Mouse (Mus musculus): ENCODE data around the gene Casz1. TPM values are rescaled to one million over a fixed set of nuclear protein-coding genes. Genes with fewer than 3 reads are reported as not detected.

The Casz1 gene
- total RNA-seq, 1 experiment = 4.0 TPM

DNA sequence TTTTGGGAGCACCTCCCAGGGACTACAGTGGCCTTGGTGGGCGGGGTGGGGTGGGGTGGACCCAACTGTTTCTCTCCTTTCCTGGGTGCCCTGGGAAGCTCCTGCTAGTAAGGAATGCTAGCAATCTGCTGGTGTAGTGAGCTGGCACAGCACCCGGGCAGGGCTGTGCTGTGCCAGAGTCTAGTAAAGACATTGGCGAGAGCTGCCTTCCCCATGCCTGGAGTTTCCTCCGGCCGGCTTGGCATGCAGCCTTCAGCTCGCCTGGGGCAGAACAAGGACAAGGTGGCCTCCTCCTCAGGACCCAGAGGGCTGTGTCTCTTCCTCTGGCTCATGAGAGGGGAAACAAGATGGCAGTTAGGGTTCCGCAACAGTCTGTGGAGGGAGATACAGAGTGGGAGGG is 65.3 kb downstream of the Casz1 start:
- H3K4me1 ChIP-seq (ENCODE audit: control insufficient read depth in 2 of 2, insufficient read depth in 2 of 2, low read length in 2 of 2, poor library complexity in 1 of 2) = peaks cover 4 to 32% of the 10 kb centered on the region in 2 experiments; a peak in 3 of 4 replicates
- H3K27ac ChIP-seq (ENCODE audit: insufficient read depth, low read depth, low read length, poor library complexity, severe bottlenecking) = no peak overlapping the region
- H3K9me3 ChIP-seq (ENCODE audit: control insufficient read depth, insufficient read depth, low read depth, low read length) = no peaks in the 10 kb centered on the region
- DNase-seq (ENCODE audit: low read depth, low spot score) = no peak
- no peak overlapping the region for H3K9ac ChIP-seq (ENCODE audit: insufficient read depth, low read depth, low read length, poor library complexity, severe bottlenecking)
- in situ Hi-C loops (cut with MboI; ENCODE audit: low sequenced_read_pairs in 2 of 2, unreplicated experiment in 2 of 2) = no loop called here
- H3K36me3 ChIP-seq (ENCODE audit: control insufficient read depth, insufficient read depth, low read length, poor library complexity, severe bottlenecking) = no peaks in the 10 kb centered on the region
- H3K4me3 ChIP-seq (ENCODE audit: insufficient read depth in 1 of 2, low read depth in 1 of 2, low read length in 2 of 2, poor library complexity in 1 of 2, severe bottlenecking in 1 of 2) = no peak overlapping the region
- TF ChIP-seq ZC3H11A (IDR thresholded peaks at IDR 0.05; ENCODE audit: borderline replicate concordance, low read depth, low read length) (no peak), ZNF384 (IDR thresholded peaks at IDR 0.05; ENCODE audit: low read depth, low read length) (no peak)

DNA sequence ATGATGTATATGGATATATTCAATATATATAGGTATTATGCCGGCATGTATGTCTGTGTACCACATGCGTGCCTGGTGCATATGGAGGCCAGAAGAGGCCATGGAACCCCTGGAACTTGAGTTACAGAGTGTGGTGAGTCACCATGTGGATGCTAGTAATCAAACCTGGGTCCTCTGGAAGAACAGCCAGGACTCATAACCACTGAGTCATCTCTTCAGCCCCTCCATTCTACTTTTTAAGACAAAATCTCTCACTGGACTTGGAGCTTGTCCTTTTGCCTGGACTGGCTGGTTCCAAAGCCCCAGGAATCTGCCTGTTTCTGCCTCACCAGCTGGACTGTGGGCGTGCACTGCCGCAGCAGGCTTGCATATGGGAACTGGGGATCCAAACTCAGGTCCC is 66.3 kb downstream of the Casz1 start:
- Histone ChIP-seq H3K9ac (ENCODE audit: insufficient read depth, low read depth, low read length, poor library complexity, severe bottlenecking) (no peak overlapping the region), H3K36me3 (ENCODE audit: control insufficient read depth, insufficient read depth, low read length, poor library complexity, severe bottlenecking) (no peaks in the 10 kb centered on the region), H3K27ac (ENCODE audit: insufficient read depth, low read depth, low read length, poor library complexity, severe bottlenecking) (no peak overlapping the region), H3K4me1 (ENCODE audit: control insufficient read depth in 2 of 2, insufficient read depth in 2 of 2, low read length in 2 of 2, poor library complexity in 1 of 2) (peaks cover 4 to 32% of the 10 kb centered on the region in 2 experiments; a peak in 3 of 4 replicates), H3K4me3 (ENCODE audit: insufficient read depth in 1 of 2, low read depth in 1 of 2, low read length in 2 of 2, poor library complexity in 1 of 2, severe bottlenecking in 1 of 2) (no peak overlapping the region), H3K9me3 (ENCODE audit: control insufficient read depth, insufficient read depth, low read depth, low read length) (no peaks in the 10 kb centered on the region)
- TF ChIP-seq ZC3H11A (IDR thresholded peaks at IDR 0.05; ENCODE audit: borderline replicate concordance, low read depth, low read length) (no peak), MAFK (IDR thresholded peaks at IDR 0.05; ENCODE audit: insufficient read depth, low read depth, low read length) (no peak), CHD2 (IDR thresholded peaks at IDR 0.05; ENCODE audit: low read depth, low read length) (no peak), ZNF384 (IDR thresholded peaks at IDR 0.05; ENCODE audit: low read depth, low read length) (no peak), HCFC1 (IDR thresholded peaks at IDR 0.05; ENCODE audit: borderline replicate concordance, insufficient read depth, low read length) (no peak)
- in situ Hi-C loops (cut with MboI; ENCODE audit: low sequenced_read_pairs in 2 of 2, unreplicated experiment in 2 of 2) = no loop called here
- DNase-seq (ENCODE audit: low read depth, low spot score) = no peak

DNA sequence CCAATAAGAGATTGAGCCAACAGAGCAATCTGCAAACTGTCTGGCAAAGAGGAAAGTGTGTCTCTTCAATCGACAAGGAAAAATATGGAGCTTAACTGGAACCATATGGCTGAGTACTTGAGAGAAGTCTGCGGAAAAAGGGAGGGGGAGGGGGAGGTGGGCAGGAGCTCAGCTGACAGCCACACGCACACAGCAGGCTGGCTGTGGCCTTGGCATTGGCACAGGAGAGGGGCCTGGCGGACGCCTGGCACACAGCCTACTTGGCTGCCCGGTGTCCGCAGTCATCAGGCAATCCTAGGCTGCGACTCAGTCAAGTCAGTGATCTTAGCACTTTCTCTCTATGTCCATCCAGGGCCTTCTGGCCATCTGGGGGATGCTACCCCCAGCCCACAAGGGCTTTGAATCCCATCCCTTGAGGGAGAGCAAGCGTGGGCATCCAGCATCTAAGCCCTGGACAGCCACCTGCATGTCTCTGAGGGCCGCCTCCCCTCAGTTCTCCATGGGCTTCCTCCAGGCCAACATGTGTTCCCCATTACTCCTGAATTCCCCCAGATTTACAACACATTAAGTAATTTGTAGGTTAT is 67.6 kb downstream of the Casz1 start:
- no peaks in the 10 kb centered on the region for H3K9me3 ChIP-seq (ENCODE audit: control insufficient read depth, insufficient read depth, low read depth, low read length)
- TF ChIP-seq ZC3H11A (IDR thresholded peaks at IDR 0.05; ENCODE audit: borderline replicate concordance, low read depth, low read length) (no peak), CHD2 (IDR thresholded peaks at IDR 0.05; ENCODE audit: low read depth, low read length) (no peak), ZNF384 (IDR thresholded peaks at IDR 0.05; ENCODE audit: low read depth, low read length) (no peak), MAFK (IDR thresholded peaks at IDR 0.05; ENCODE audit: insufficient read depth, low read depth, low read length) (no peak), HCFC1 (IDR thresholded peaks at IDR 0.05; ENCODE audit: borderline replicate concordance, insufficient read depth, low read length) (no peak)
- no peak overlapping the region for H3K9ac ChIP-seq (ENCODE audit: insufficient read depth, low read depth, low read length, poor library complexity, severe bottlenecking)
- peaks cover 4 to 28% of the 10 kb centered on the region in 2 experiments; a peak in 3 of 4 replicates for H3K4me1 ChIP-seq (ENCODE audit: control insufficient read depth in 2 of 2, insufficient read depth in 2 of 2, low read length in 2 of 2, poor library complexity in 1 of 2)
- H3K36me3 ChIP-seq (ENCODE audit: control insufficient read depth, insufficient read depth, low read length, poor library complexity, severe bottlenecking) = no peaks in the 10 kb centered on the region
- in situ Hi-C loops (cut with MboI; ENCODE audit: low sequenced_read_pairs in 2 of 2, unreplicated experiment in 2 of 2) = no loop called here
- DNase-seq (ENCODE audit: low read depth, low spot score) = no peak
- H3K27ac ChIP-seq (ENCODE audit: insufficient read depth, low read depth, low read length, poor library complexity, severe bottlenecking) = no peak overlapping the region
- no peak overlapping the region for H3K4me3 ChIP-seq (ENCODE audit: insufficient read depth in 1 of 2, low read depth in 1 of 2, low read length in 2 of 2, poor library complexity in 1 of 2, severe bottlenecking in 1 of 2)

DNA sequence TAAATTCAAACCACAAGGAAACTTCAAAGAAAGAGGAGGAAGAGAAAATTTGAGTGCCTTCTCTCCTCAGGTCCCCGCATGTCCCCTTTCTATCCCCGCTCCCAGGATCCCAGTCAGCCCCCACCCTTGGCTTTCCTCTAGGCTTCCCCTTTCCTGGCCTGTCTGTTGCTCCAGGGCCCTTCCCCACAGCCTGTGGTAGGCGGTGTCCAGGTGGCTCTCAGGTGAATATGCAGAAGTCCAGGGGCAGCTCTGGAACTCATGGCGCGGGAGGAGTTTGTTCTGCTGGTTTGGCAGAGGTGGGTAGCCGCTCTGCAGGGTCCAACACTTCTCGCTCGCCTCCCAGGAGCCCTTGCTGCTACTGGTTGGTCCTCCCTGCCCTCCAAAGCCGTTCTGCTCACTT is 68.1 kb downstream of the Casz1 start:
- no peak for DNase-seq (ENCODE audit: low read depth, low spot score)
- in situ Hi-C loops (cut with MboI; ENCODE audit: low sequenced_read_pairs in 2 of 2, unreplicated experiment in 2 of 2) = no loop called here
- Histone ChIP-seq H3K4me1 (ENCODE audit: control insufficient read depth in 2 of 2, insufficient read depth in 2 of 2, low read length in 2 of 2, poor library complexity in 1 of 2) (peaks cover 2 to 28% of the 10 kb centered on the region in 2 experiments; a peak in 3 of 4 replicates), H3K9me3 (ENCODE audit: control insufficient read depth, insufficient read depth, low read depth, low read length) (no peaks in the 10 kb centered on the region), H3K9ac (ENCODE audit: insufficient read depth, low read depth, low read length, poor library complexity, severe bottlenecking) (no peak overlapping the region), H3K4me3 (ENCODE audit: insufficient read depth in 1 of 2, low read depth in 1 of 2, low read length in 2 of 2, poor library complexity in 1 of 2, severe bottlenecking in 1 of 2) (no peak overlapping the region), H3K27ac (ENCODE audit: insufficient read depth, low read depth, low read length, poor library complexity, severe bottlenecking) (no peak overlapping the region), H3K36me3 (ENCODE audit: control insufficient read depth, insufficient read depth, low read length, poor library complexity, severe bottlenecking) (no peaks in the 10 kb centered on the region)
- TF ChIP-seq CHD2 (IDR thresholded peaks at IDR 0.05; ENCODE audit: low read depth, low read length) (no peak), MAFK (IDR thresholded peaks at IDR 0.05; ENCODE audit: insufficient read depth, low read depth, low read length) (no peak), ZC3H11A (IDR thresholded peaks at IDR 0.05; ENCODE audit: borderline replicate concordance, low read depth, low read length) (no peak), ZNF384 (IDR thresholded peaks at IDR 0.05; ENCODE audit: low read depth, low read length) (no peak), HCFC1 (IDR thresholded peaks at IDR 0.05; ENCODE audit: borderline replicate concordance, insufficient read depth, low read length) (no peak)

DNA sequence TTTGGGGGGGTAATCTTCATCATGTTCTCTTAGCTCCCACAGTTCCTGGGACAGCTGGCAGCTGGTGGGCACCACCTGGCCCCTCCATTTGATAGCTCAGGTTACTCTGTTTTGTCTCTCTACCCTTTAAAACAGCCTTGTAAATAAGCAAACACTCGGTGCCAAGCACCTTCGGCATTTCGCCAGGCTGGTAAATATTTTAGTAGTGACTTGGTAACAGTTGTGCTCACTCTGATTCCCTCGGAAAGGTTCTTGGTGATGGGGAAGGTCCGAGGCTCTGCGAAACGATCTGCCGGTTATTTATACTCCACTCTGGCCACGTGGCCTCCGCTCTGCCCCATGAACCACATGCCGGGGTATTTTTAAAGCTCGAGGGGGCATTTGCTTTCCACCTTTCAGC is 68.6 kb downstream of the Casz1 start:
- Histone ChIP-seq H3K4me3 (ENCODE audit: insufficient read depth in 1 of 2, low read depth in 1 of 2, low read length in 2 of 2, poor library complexity in 1 of 2, severe bottlenecking in 1 of 2) (no peak overlapping the region), H3K9ac (ENCODE audit: insufficient read depth, low read depth, low read length, poor library complexity, severe bottlenecking) (no peak overlapping the region), H3K27ac (ENCODE audit: insufficient read depth, low read depth, low read length, poor library complexity, severe bottlenecking) (no peak overlapping the region), H3K36me3 (ENCODE audit: control insufficient read depth, insufficient read depth, low read length, poor library complexity, severe bottlenecking) (no peaks in the 10 kb centered on the region), H3K9me3 (ENCODE audit: control insufficient read depth, insufficient read depth, low read depth, low read length) (no peaks in the 10 kb centered on the region), H3K4me1 (ENCODE audit: control insufficient read depth in 2 of 2, insufficient read depth in 2 of 2, low read length in 2 of 2, poor library complexity in 1 of 2) (peaks cover 2 to 25% of the 10 kb centered on the region in 2 experiments; a peak in 2 of 4 replicates)
- DNase-seq (ENCODE audit: low read depth, low spot score) = no peak
- in situ Hi-C loops (cut with MboI; ENCODE audit: low sequenced_read_pairs in 2 of 2, unreplicated experiment in 2 of 2) = no loop called here
- TF ChIP-seq HCFC1 (IDR thresholded peaks at IDR 0.05; ENCODE audit: borderline replicate concordance, insufficient read depth, low read length) = no peak
- TF ChIP-seq MAFK (IDR thresholded peaks at IDR 0.05; ENCODE audit: insufficient read depth, low read depth, low read length) = no peak
- TF ChIP-seq CHD2 (IDR thresholded peaks at IDR 0.05; ENCODE audit: low read depth, low read length) = no peak
- TF ChIP-seq ZC3H11A (IDR thresholded peaks at IDR 0.05; ENCODE audit: borderline replicate concordance, low read depth, low read length) = no peak
- no peak for TF ChIP-seq ZNF384 (IDR thresholded peaks at IDR 0.05; ENCODE audit: low read depth, low read length)

All from ES-E14 (cell line).